Mouse (Mus musculus) heart, embryonic 11.5 days (tissue): ENCODE measurements around the gene Hoxd12. TPM values are rescaled to one million over a fixed set of nuclear protein-coding genes. Genes with fewer than 3 reads are reported as not detected.

Experiments used
- ATAC-seq: fragments of 200-750 bp; cut with Nextera tagmentation; replicated peaks from 2 replicates; pipeline ENCODE4 v1.8.0; 2017; ENCODE audit warnings: moderate library complexity; ENCODE audit not compliant: insufficient number of reproducible peaks, low FRiP score, low TSS enrichment
- H3K27ac ChIP-seq: fragments of 300-500 bp; sonication (generic); 2 replicates; pipeline ENCODE4 v1.5.1; 2014; ENCODE audit warnings: mild to moderate bottlenecking, low read depth, low read length
- H3K27me3 ChIP-seq: fragments of 300-500 bp; sonication (generic); 2 replicates; pipeline ENCODE4 v1.6.1; 2014; ENCODE audit warnings: mild to moderate bottlenecking, low read length, mixed read lengths; ENCODE audit not compliant: control insufficient read depth, insufficient read depth
- H3K36me3 ChIP-seq: fragments of 300-500 bp; sonication (generic); 2 replicates; pipeline ENCODE4 v1.6.1; 2014; ENCODE audit warnings: mild to moderate bottlenecking, low read length, moderate library complexity, mixed read lengths; ENCODE audit not compliant: control insufficient read depth, insufficient read depth
- H3K4me1 ChIP-seq: fragments of 300-500 bp; sonication (generic); 2 replicates; pipeline ENCODE4 v1.6.1; 2014; ENCODE audit warnings: low read length; ENCODE audit not compliant: control insufficient read depth, insufficient read depth
- H3K4me2 ChIP-seq: fragments of 300-500 bp; sonication (generic); 2 replicates; pipeline ENCODE4 v1.6.1; 2014; ENCODE audit warnings: mild to moderate bottlenecking, moderate library complexity
- H3K4me3 ChIP-seq: fragments of 300-500 bp; sonication (generic); 2 replicates; pipeline ENCODE4 v1.5.1; 2014; ENCODE audit warnings: low read depth, low read length
- H3K9ac ChIP-seq: fragments of 300-500 bp; sonication (generic); 2 replicates; pipeline ENCODE4 v1.6.1; 2014; ENCODE audit warnings: mild to moderate bottlenecking, low read depth, low read length, moderate library complexity
- H3K9me3 ChIP-seq: fragments of 300-500 bp; sonication (generic); replicated peaks from 2 replicates; pipeline ENCODE4 v1.6.1; 2016; ENCODE audit warnings: low read length; ENCODE audit not compliant: control insufficient read depth
- WGBS: fragments of 180-500 bp; shearing (Covaris S2); extraction: QIAGEN DNeasy Blood & Tissue Kit; methylation state at CpG from one replicate; pipeline ENCODE4 v1.1.7; 2014; ENCODE audit not compliant: insufficient replicate concordance; 5-methylcytosine and 5-hydroxymethylcytosine counted together
- polyA plus RNA-seq: library from polyadenylated mRNA; unstranded; fragments of >200 nt; fragmentation: Nextera tagmentation; extraction: Ambion mirVana; gene quantifications from 2 replicates; pipeline ENCODE4 v1.2.1, GENCODE M21; 2014

Gene Hoxd12
- polyA plus RNA-seq, 1 experiment from 2014 or later, result not detected

DNA sequence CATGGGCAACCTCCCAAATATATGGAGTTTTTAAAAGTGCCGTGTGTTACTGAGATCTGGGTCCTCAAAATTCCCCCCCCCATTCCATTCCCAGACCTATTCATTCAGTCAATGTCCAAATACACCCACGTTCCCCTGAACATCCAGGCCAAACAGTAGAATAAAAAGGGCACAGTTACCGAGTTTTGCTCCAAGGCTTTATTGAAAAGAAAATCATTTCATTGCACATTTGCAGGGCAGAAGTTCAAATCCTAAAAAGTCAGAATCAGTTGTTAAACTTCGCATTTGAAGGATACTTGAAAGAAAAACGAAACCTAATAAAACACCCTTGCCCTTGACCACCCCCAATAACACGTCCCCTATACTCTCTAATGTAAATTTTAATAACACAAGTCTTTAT is 28.0 kb downstream of the Hoxd12 start:
- 21% methylated on average over 6 of the region's 6 CpGs for WGBS
- H3K4me1 ChIP-seq, result peaks cover 5% of the 10 kb centered on the region
- ATAC-seq, result no peak

DNA sequence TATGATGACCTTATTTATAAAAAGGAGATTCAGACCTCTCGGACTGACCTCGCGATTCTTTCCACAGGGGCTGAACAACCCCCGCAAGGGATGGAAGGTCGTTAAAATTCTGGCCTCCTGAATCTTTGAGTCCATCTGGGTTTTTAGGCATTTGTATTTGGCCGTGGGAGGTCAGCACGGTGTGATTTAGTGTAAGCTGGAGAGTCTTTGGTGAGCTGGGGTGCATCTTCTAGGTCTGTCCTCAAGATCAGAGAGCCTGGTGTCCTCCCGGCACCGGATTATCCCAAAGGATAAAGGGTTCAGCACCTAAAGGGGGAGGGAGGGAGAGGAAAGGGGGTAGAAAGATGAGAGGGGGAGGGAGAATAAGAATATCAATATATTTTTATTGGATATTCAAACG is 28.5 kb downstream of the Hoxd12 start:
- H3K4me3 ChIP-seq, result no peak overlapping the region
- 3% methylated on average over 10 of the region's 10 CpGs for WGBS
- no peaks in the 10 kb centered on the region for H3K36me3 ChIP-seq
- H3K27me3 ChIP-seq, result peaks cover 94% of the 10 kb centered on the region
- no peaks in the 10 kb centered on the region for H3K9me3 ChIP-seq
- H3K4me1 ChIP-seq, result peaks cover 3% of the 10 kb centered on the region
- H3K9ac ChIP-seq, result no peak overlapping the region
- H3K27ac ChIP-seq, result no peak overlapping the region
- no peak for ATAC-seq
- no peak overlapping the region for H3K4me2 ChIP-seq

More for the DNA sequence above, 28.0 kb downstream of the Hoxd12 start:
- Histone ChIP-seq H3K9ac (no peak overlapping the region), H3K27ac (no peak overlapping the region), H3K4me3 (no peak overlapping the region), H3K27me3 (peaks cover 94% of the 10 kb centered on the region), H3K4me2 (no peak overlapping the region), H3K9me3 (no peaks in the 10 kb centered on the region), H3K36me3 (no peaks in the 10 kb centered on the region)

DNA sequence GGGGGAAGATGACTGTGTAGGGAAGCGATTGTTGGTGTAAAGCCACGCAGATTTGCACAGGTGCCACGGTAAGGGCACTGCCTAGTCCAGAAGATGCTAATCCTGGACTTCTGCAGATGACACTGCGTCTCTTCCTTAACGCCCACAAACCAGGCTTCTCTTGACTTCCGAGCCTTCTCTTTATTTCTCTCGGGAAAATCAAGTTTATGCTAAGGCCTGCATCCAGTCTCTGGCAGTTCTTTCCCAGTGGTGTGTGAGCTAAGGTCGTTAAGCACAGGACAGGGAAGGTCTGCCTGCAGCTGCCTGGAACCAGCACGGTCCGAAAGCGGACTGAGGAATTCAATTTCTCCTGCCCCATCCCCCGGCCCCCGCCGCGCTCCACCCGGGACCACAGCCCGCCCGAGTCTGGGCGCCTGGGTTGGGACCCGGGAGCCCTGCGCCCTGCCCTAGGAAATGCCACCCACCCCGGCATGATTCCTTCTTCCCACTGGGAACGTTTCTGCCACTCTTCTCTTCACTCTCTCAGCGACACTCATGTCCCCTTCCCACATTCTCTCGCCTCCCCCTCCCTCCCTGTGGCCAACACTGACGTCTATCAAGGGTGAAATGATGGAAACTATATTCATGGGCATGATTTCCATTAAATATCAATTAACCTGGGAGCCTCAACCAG is 29.0 kb downstream of the Hoxd12 start:
- H3K4me2 ChIP-seq, result no peak overlapping the region
- H3K27me3 ChIP-seq, result peaks cover 94% of the 10 kb centered on the region
- 1% methylated on average over 26 of the region's 26 CpGs for WGBS
- no peak overlapping the region for H3K9ac ChIP-seq
- H3K9me3 ChIP-seq, result no peaks in the 10 kb centered on the region
- H3K36me3 ChIP-seq, result no peaks in the 10 kb centered on the region
- no peak overlapping the region for H3K27ac ChIP-seq
- H3K4me1 ChIP-seq, result peaks cover 3% of the 10 kb centered on the region
- H3K4me3 ChIP-seq, result no peak overlapping the region; the same call in 1 of the 2 replicates
- ATAC-seq, result no peak

DNA sequence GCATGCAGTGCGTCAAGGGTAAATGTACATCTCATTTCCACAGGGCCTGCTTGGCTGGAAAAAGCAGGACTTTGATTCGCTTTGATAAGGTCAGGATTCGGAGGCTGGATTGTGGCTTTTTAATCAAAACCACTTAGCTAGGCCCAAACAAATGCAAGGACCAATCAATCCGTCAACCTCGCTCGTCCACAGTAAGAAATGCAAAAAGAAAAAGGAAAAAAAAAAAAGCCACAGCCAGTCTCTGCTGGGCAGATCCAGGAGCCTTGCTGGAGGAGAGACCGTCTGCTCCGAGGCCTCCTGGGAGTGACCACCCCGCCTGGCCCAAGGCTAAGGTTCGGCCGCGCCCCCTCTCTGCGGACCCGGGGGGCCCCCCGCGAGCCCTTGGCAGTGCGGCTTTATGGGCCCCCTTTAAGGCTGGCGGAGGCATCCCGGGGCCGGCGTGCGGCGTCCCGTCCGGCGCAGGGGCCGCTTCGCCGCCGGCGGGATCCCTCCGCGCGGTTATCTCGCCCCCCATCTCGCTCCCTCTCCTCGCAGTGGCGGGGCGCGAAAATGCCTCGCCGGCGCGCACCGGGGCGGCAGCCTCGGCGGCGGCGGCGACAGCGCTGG is 29.7 kb downstream of the Hoxd12 start, which contains the start of gene Hoxd8:
Hoxd8 (plus strand) TSS at position 223 of the 606 bp plus-strand sequence.
- WGBS, result 1% methylated on average over 37 of the region's 52 CpGs
- no peak within 1 kb of the TSS for H3K27ac ChIP-seq

DNA sequence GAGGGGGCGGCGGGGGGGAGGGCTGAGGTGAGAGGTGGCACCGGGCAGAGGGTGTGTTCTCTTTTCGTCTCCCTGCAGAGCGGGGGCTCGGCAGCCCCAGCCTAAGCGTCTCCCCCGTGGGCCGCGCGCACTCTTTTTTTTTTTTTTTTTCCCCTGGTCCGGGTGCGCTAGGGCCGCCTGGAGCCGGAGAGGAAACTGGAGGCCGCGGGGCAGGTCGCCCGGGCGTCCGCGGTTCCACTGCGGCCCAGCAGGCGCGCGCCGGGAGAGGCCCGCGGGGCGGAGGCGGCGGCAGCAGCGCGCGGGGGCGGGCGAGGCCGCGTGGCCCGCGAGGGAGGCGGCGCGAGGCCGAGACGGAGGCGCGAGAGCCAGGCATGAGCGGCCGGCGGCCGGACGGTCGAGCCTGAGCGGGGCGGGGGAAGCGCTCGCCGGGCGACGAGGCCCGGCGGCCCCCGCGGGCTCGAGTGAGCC is 30.2 kb downstream of the Hoxd12 start:
- peak overlapping the region; percentile 5; the same call in 1 of the 2 replicates for H3K9ac ChIP-seq
- H3K9me3 ChIP-seq, result no peaks in the 10 kb centered on the region
- H3K27me3 ChIP-seq, result peaks cover 94% of the 10 kb centered on the region
- no peaks in the 10 kb centered on the region for H3K36me3 ChIP-seq
- H3K27ac ChIP-seq, result no peak overlapping the region
- peaks cover 3% of the 10 kb centered on the region for H3K4me1 ChIP-seq
- H3K4me2 ChIP-seq, result peak overlapping the region; percentile 80
- WGBS, result under 1% methylated on average over 45 of the region's 66 CpGs
- H3K4me3 ChIP-seq, result peak overlapping the region; percentile 49
- ATAC-seq, result no peak

More for the DNA sequence above, 29.7 kb downstream of the Hoxd12 start, which contains the start of gene Hoxd8:
- H3K27me3 ChIP-seq, result peaks cover 94% of the 10 kb centered on the region
- H3K36me3 ChIP-seq, result no peaks in the 10 kb centered on the region
- no peaks in the 10 kb centered on the region for H3K9me3 ChIP-seq
- peaks cover 3% of the 10 kb centered on the region for H3K4me1 ChIP-seq
- H3K9ac ChIP-seq, result peak within 1 kb of the TSS; percentile 5; the same call in 1 of the 2 replicates
- no peak for ATAC-seq
- peak within 1 kb of the TSS; percentile 80 for H3K4me2 ChIP-seq
- H3K4me3 ChIP-seq, result peak within 1 kb of the TSS; percentile 49

- Histone ChIP-seq H3K9ac (peak overlapping the region; percentile 5; the same call in 1 of the 2 replicates), H3K4me1 (peaks cover 3% of the 10 kb centered on the region), H3K4me3 (peak overlapping the region; percentile 49), H3K4me2 (peak overlapping the region; percentile 80), H3K27me3 (peaks cover 94% of the 10 kb centered on the region), H3K9me3 (no peaks in the 10 kb centered on the region), H3K27ac (no peak overlapping the region), H3K36me3 (no peaks in the 10 kb centered on the region)
- under 1% methylated on average over 55 of the region's 85 CpGs for WGBS
- ATAC-seq, result peak; percentile 35; the same call in 1 of the 2 replicates
Measured at GRCm38 (mm10) chr2:74705467-74706089, 30.8 kb downstream of the Hoxd12 start.

GRCm38 (mm10) chr2:74706393-74706960 is 31.7 kb downstream of the Hoxd12 start:
- Histone ChIP-seq H3K27me3 (peaks cover 92% of the 10 kb centered on the region), H3K36me3 (no peaks in the 10 kb centered on the region), H3K4me2 (no peak overlapping the region), H3K27ac (no peak overlapping the region), H3K9ac (no peak overlapping the region), H3K4me3 (no peak overlapping the region), H3K9me3 (no peaks in the 10 kb centered on the region), H3K4me1 (peaks cover 3% of the 10 kb centered on the region)
- ATAC-seq, result no peak
- 2% methylated on average over 13 of the region's 13 CpGs for whole genome bisulfite sequencing

- WGBS, result 12% methylated on average over 7 of the region's 7 CpGs
- no peak overlapping the region for H3K4me3 ChIP-seq
- no peaks in the 10 kb centered on the region for H3K36me3 ChIP-seq
- no peak for ATAC-seq
- H3K4me1 ChIP-seq, result peaks cover 8% of the 10 kb centered on the region
- H3K9ac ChIP-seq, result no peak overlapping the region
- no peak overlapping the region for H3K4me2 ChIP-seq
- no peaks in the 10 kb centered on the region for H3K9me3 ChIP-seq
- H3K27me3 ChIP-seq, result peaks cover 93% of the 10 kb centered on the region
- no peak overlapping the region for H3K27ac ChIP-seq
Measured at GRCm38 (mm10) chr2:74707599-74707998, 32.8 kb downstream of the Hoxd12 start.
